Mouse (Mus musculus) mouse embryonic stem cell (cell line): ENCODE data around the gene Cebpz.

ENCODE experiments used
- in situ Hi-C, 2 experiments: fragments of 300-500 bp; cut with MboI; formaldehyde crosslinking; loops; 1 replicate in 1 of 2; 3 replicates in 1 of 2; pipeline ENCODE4 v1.14.3; 2019 to 2020; ENCODE audit warnings: low sequenced_read_pairs in 2 of 2, low pct_unique_long_range_greater_than_20kb in 1 of 2, mixed read lengths in 1 of 2; ENCODE audit not compliant: unreplicated experiment in 1 of 2

The Cebpz gene

GRCm38 (mm10) chr17:78913921-78914320, 22.9 kb downstream of the Cebpz start:
- in situ Hi-C loops, result no loop called here

DNA sequence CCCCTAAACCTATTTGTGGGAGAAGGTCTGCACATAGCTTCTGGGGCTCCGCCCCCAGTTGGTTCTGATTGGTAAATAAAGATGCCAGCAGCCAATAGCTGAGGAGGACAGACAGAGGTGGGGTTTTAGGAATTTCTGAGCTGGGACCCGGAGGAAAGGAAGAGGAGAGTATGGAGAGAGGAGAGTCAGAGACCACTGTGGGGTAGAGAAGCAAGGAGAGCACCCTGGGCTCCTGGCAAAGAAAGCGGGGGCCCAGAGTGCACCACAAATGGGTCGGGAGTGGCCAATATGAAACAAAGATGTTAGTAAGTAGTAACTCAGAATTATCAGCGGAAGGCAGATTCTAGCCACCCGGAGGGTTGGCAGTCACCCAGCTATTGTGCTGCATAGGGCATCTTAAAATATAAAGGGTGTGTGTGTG, 24.0 kb downstream of the Cebpz start:
- in situ Hi-C loops, result no loop called here

DNA sequence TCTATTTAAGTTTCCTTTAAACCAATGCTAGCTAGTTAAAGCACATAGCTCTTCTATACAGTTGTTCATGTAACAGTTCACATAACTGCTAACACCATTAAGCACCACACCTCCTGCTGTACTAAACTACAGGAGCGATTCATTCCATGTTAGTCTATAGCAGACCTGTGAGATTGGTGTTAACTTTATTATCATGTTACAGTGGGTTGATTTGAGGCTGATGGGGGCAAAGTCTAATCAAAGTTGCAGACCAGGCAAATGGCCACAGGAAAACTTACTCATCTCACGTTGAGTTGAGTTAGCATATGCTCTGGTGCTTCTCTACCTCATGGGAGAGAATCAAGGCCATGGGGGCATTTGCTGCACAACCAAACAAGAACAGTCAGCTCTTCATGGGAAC, 27.5 kb downstream of the Cebpz start:
- in situ Hi-C loops, result no loop called here

DNA sequence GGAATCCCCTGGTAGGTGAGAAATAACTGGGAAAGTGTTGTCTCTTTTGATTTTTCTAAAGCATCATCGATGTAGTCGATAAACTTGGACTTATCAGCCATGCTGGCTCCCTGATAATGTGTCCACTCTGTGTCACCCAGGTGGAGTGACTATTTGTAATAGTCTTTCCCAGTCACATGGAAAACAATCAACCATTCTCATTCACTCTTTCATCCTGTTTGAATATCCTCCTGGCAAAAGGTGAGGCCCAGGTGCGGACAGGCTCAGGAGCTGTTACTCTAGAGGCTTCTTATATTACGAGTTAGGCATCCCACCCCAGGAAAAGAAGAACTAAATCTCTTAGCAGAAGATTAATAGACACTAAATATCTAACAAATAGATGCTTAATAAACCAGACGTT, 30.0 kb downstream of the Cebpz start, which contains the start of gene Sult6b1:
Gene Sult6b1 (minus strand): TSS at position 101 of the 400 bp plus-strand sequence.
- in situ Hi-C loops, result no loop called here

DNA sequence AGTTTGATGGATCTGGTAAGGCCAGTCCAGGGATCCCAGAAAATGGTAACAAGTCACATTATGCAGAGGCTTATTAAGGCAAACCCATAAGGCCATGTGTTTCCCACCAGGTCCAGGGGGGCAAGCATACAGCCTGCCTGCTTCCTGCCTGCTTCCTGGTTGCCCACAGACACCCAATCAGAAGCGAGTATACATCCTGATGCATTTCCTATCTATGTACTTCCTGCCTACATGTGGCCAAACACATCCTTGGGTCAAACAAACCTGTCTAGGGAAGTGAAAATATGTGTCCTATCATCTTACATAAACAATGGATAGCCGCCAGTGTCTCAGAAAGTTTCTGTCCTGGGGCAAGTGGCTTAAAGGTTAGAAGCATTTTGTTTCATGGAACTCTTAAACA, 33.7 kb downstream of the Cebpz start:
- in situ Hi-C loops, result no loop called here

DNA sequence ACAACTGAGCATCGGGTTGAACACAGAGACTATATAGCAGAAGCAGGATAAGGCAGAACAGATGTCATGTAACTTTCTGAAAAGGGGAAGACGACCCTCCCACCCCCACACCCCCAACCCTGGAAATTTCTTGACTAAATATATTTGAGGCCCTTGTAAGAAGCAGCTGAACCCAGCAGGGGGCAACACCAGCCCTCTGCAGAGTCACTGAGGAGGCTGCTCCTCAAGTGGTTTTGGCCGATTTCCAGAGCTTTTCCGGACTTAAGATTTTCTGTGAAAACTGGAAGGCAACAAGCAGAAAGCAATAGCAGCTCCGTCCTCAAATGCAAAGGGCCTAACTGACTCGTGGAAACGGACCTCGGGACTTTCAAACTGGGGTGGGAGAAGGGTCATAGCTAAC, 41.5 kb downstream of the Cebpz start:
- in situ Hi-C loops, result no loop called here

GRCm38 (mm10) chr17:78894991-78895390, 41.9 kb downstream of the Cebpz start:
- in situ Hi-C loops, result no loop called here

DNA sequence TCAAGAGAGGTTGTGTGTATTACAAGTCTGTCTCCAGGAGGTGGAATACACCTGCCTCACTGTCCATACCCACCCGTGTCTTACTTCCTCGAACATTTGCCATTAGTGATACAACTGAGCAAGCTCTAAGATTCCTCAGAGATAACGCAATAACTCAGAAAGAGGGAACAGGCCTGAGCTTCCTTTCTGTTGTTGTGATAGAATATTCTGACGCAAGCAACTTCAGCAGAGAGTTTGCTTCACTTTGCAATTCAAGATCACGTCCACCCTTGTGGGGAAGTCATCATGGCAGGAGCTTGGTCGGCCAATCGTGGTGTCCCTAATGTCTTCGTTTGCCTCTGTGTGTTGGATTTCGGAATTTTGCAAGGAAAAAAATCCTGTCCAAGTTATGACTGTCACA, 45.8 kb downstream of the Cebpz start:
- in situ Hi-C loops, result no loop called here

- in situ Hi-C loops, result no loop called here
Measured at GRCm38 (mm10) chr17:78889184-78889583, 47.7 kb downstream of the Cebpz start.

DNA sequence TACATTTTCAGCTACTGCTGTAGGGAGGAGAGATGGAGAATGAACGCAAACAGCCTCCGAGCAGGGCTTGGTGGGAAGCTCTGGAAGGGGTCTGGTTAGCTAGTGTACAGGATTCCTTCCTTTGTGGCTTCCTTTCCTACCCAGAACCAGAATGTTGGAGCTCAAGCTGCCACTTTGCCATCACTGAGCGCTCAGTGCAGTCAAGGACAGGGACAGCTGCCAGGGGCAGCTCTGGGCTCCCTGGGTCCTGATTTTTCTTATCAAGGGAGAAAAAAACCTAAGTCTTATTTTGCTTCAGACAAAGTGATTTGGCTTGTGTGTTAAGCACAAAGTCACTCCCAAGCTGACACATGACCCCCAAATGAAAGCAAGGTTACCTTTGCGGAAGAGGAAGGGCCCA, 48.3 kb downstream of the Cebpz start:
- in situ Hi-C loops, result no loop called here

GRCm38 (mm10) chr17:78885286-78886065, 51.4 kb downstream of the Cebpz start:
- in situ Hi-C loops, result no loop called here

DNA sequence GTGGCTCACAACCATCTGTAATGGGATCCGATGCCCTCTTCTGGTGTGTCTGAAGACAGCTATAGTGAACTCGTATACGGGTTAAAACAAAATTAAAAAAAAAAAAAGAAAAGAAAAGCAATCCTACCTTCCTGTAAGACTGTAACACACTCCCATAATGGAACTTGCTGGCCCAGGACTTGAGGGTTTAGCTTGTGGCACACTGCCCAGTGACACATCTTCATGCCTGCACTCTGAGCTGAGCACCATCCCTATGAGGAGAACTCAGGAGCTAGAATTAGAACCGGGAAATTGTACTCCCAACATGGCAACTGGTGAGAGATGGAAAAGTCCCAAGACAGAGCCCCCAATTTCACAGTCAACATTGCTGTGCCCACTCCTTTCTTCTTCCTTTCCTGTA, 53.6 kb downstream of the Cebpz start:
- in situ Hi-C loops, result no loop called here

DNA sequence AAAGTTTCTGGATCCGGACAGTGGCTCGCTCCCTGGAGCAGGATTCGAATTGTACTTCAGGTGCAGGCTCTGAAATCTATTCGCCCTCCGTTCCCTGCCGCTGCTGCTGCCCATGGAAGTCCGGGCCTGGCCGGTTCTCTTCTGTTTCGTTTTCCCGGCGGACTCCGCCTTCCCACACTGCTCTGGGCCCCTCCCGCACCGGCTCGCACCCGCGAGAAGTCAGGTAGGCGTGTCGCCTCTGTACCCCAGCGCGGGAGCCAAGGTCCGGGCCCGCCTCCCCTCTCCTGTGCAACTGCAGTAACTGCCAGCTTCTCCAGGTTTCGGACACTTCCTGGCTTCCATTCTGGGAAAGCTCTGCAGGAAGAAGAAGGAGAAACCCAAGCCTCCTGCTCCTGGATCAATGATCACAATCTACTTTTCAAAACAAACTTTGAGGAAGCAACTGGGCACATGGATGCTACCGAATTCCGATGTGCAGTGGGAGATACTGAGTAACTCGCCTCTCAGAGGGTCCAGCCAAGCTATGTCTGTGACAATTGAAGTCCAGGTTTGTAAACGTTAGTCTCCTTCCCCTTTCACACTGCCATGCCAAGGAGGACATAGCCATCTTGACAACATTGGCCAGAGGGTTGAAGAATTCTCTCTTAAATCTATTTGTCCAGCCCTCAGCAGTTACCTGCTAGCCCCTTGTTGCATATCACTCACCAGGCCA, 54.3 kb downstream of the Cebpz start, which contains the start of gene Eif2ak2:
Gene Eif2ak2 (minus strand): TSS at position 173 of the 712 bp plus-strand sequence.
- in situ Hi-C loops, result no loop called here

- in situ Hi-C loops, result no loop called here
Measured at GRCm38 (mm10) chr17:78881878-78882304, 55.0 kb downstream of the Cebpz start.

DNA sequence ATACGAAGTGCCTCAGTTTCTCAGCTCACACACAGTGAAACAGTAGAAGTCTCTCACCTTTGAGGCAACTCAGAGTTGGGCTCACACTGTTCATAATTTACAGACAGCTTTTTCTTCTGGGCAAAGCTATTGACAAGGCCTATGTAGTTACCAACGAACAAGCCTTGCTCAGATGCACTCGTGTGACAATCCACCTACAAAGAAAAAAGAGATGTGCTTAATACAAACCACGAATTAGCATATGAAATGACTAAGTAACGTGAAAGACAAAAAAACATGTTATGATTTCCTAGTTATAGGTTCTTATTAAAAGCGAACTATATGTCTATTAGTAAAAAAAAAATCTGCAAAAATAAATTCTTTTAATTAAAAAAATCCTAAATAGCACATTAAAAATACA, 63.0 kb downstream of the Cebpz start:
- in situ Hi-C loops, result no loop called here
